Mouse (Mus musculus): ENCODE results near the gene Polr3e. TPM values are rescaled to one million over a fixed set of nuclear protein-coding genes. Genes with fewer than 3 reads are reported as not detected.

Gene Polr3e
- polyA plus RNA-seq, 1 experiment from 2014 or later, result 16.1 TPM

DNA sequence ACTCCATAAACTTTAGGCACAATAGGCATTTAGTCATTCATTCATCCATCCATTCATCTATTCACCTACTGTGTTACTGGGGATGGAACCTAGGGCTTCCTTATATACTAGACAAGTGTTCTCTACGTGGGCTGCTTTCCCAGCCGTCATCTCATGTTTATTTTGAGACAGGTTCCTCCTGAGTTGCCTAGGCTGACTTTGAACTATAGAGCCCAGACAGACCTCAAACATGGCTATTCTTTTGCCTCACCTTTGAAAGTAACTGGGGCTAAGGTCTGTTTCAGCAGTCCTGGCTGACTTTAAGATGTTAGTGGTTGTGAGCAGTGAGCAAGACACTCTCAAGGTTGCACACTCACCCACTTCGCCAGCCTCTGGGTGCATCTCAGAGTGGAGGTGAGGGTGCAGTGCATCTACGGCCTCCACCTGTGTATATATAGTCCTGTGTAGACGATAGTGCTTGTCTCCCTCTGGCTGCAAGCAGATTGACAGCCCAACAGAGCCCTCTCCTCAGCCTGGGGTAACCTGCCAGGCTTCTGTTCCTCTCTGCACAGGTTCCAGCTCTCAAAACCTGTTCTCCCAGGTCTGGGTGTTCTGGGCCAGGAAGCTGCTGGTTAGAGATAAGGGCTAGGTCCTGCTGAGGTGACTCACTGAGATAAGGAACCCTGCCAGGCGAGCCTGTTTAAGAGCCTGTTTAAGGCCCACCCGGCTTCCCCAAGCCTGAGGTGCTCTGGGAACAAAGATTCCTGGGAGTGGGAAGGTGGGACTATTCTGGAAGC, 42.6 kb upstream of the Polr3e start:
- 50% methylated on average over 7 of the region's 7 CpGs for WGBS
- no peaks in the 10 kb centered on the region for H3K9me3 ChIP-seq (ENCODE audit: control insufficient read depth, low read length)
- H3K4me2 ChIP-seq (replicated peaks; ENCODE audit: low read depth), result no peak overlapping the region
- H3K9ac ChIP-seq (ENCODE audit: low read length), result no peak overlapping the region
- H3K4me1 ChIP-seq (replicated peaks; ENCODE audit: control insufficient read depth, insufficient read depth), result 0 out of 2 replicates have a peak, but pooled peaks cover 2% of the 10 kb centered on the region
- peak overlapping the region; percentile 82 for H3K27ac ChIP-seq (replicated peaks)
- ATAC-seq (ENCODE audit: low FRiP score, low TSS enrichment) (peak; percentile 96), DNase-seq (ENCODE audit: low spot score) (peak; percentile 89)
- TF ChIP-seq CTCF (IDR thresholded peaks at IDR 0.05; ENCODE audit: low read depth) (no peak), EP300 (optimal IDR thresholded peaks at IDR 0.05) (peak; percentile 67)
- H3K27me3 ChIP-seq (ENCODE audit: control insufficient read depth, insufficient read depth, low read length), result no peaks in the 10 kb centered on the region
- H3K36me3 ChIP-seq (ENCODE audit: control insufficient read depth, insufficient read depth, low read length), result peaks cover 2% of the 10 kb centered on the region; the same call in 1 of the 2 replicates
- H3K4me3 ChIP-seq (ENCODE audit: low read depth, low read length), result no peak overlapping the region

DNA sequence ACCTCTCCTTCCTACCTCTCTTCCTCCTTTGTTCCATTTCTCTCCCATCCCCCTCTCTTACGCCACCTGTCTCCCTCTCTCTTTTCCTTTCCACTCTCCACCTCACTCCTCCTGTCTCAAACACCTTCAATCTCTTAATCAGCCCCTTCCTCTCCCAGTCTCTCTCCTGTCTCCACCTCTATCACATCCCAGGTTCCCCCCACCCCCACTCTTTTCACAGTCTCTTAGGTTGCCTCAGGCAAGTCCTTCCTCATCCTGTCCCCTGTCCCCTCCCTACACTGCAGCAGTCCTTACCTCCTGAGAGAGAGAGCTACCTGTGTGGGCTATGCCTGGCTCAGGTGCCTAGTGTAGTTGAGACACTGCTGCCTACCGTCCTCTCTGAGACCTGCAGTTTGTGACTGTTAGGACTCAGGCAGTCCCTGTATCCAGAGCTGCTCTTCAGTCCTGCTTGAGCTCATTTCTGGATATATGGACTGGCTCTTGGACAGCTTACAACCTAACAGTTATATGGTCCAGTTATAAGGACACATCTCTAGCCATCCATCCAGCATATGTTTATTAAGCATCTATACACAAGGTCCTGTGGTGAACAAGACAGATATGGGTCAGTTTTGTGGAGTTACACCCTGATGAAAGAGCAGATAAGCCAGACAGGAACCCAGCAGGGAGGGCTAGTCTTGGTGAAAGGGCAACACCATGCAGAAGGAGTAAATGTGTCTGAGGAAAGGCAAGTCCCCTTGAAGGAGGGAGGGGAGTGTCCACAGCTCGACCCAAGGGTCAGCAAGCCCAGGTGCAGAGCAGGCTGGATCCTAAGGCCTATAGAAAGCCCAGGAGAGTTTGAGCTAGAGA, 41.8 kb upstream of the Polr3e start:
- peak overlapping the region; percentile 82 for H3K27ac ChIP-seq (replicated peaks)
- peaks cover 4% of the 10 kb centered on the region; the same call in 1 of the 2 replicates for H3K36me3 ChIP-seq (ENCODE audit: control insufficient read depth, insufficient read depth, low read length)
- DNase-seq (ENCODE audit: low spot score) (peak; percentile 49), ATAC-seq (ENCODE audit: low FRiP score, low TSS enrichment) (peak; percentile 82)
- H3K4me2 ChIP-seq (replicated peaks; ENCODE audit: low read depth), result no peak overlapping the region
- 44% methylated on average over 3 of the region's 3 CpGs for WGBS
- no peak overlapping the region for H3K4me3 ChIP-seq (ENCODE audit: low read depth, low read length)
- H3K9ac ChIP-seq (ENCODE audit: low read length), result no peak overlapping the region
- no peaks in the 10 kb centered on the region for H3K27me3 ChIP-seq (ENCODE audit: control insufficient read depth, insufficient read depth, low read length)
- no peaks in the 10 kb centered on the region for H3K9me3 ChIP-seq (ENCODE audit: control insufficient read depth, low read length)
- TF ChIP-seq EP300 (optimal IDR thresholded peaks at IDR 0.05) (no peak), CTCF (IDR thresholded peaks at IDR 0.05; ENCODE audit: low read depth) (peak; percentile 43)
- H3K4me1 ChIP-seq (replicated peaks; ENCODE audit: control insufficient read depth, insufficient read depth), result 0 out of 2 replicates have a peak, but pooled peaks cover 2% of the 10 kb centered on the region

DNA sequence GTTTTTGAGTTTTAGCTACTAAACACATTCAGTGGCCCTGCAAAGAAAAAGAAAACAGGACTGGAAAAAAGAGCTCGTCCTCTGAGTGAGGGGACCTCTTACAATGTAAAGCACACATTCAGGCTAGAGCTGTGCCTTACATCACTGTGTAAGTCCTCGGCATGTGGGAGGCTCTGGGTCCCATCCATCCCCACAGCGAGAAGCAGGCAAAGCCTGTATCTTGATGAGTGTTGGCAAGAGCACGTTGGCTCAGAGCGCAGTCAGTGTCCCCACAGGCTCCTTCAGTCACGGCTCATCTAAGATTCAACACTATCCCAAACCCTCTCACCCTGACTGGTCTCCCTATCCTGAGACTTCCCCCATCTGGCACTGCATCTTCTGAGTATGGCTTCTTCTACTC, 39.3 kb upstream of the Polr3e start:
- Histone ChIP-seq H3K9me3 (ENCODE audit: control insufficient read depth, low read length) (no peaks in the 10 kb centered on the region), H3K36me3 (ENCODE audit: control insufficient read depth, insufficient read depth, low read length) (peaks cover 12% of the 10 kb centered on the region), H3K9ac (ENCODE audit: low read length) (no peak overlapping the region), H3K27me3 (ENCODE audit: control insufficient read depth, insufficient read depth, low read length) (no peaks in the 10 kb centered on the region), H3K4me2 (replicated peaks; ENCODE audit: low read depth) (no peak overlapping the region), H3K4me1 (replicated peaks; ENCODE audit: control insufficient read depth, insufficient read depth) (0 out of 2 replicates have a peak, but pooled peaks cover 2% of the 10 kb centered on the region), H3K4me3 (ENCODE audit: low read depth, low read length) (no peak overlapping the region), H3K27ac (replicated peaks) (no peak overlapping the region)
- DNase-seq (ENCODE audit: low spot score) (no peak), ATAC-seq (ENCODE audit: low FRiP score, low TSS enrichment) (no peak)
- TF ChIP-seq CTCF (IDR thresholded peaks at IDR 0.05; ENCODE audit: low read depth) (no peak), EP300 (optimal IDR thresholded peaks at IDR 0.05) (no peak)
- WGBS, result 72% methylated on average over 6 of the region's 6 CpGs

DNA sequence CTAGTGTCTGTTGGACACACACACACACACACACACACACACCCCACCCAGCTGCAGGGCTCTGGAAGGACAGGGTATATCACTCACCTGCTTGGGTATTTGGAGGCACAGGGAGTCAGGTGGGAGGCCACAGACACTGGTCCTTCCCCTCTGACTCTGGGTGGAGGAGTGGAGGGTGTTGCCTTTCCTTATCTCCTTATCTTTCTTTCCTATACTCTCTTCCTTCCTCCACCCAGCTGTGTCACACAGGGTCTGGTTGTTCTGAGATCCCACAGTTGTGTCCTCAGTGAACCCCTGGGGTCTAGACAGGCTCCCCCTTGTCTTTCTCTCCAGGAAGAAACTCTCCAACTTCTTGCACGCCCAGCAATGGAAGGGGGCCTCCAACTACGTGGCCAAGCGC, 37.6 kb upstream of the Polr3e start:
- Histone ChIP-seq H3K9ac (ENCODE audit: low read length) (no peak overlapping the region), H3K27me3 (ENCODE audit: control insufficient read depth, insufficient read depth, low read length) (no peaks in the 10 kb centered on the region), H3K27ac (replicated peaks) (no peak overlapping the region), H3K4me3 (ENCODE audit: low read depth, low read length) (no peak overlapping the region), H3K4me1 (replicated peaks; ENCODE audit: control insufficient read depth, insufficient read depth) (0 out of 2 replicates have a peak, but pooled peaks cover 2% of the 10 kb centered on the region), H3K4me2 (replicated peaks; ENCODE audit: low read depth) (no peak overlapping the region), H3K9me3 (ENCODE audit: control insufficient read depth, low read length) (no peaks in the 10 kb centered on the region), H3K36me3 (ENCODE audit: control insufficient read depth, insufficient read depth, low read length) (peaks cover 21% of the 10 kb centered on the region)
- WGBS, result 83% methylated on average over 3 of the region's 3 CpGs
- ATAC-seq (ENCODE audit: low FRiP score, low TSS enrichment) (no peak), DNase-seq (ENCODE audit: low spot score) (no peak)
- TF ChIP-seq CTCF (IDR thresholded peaks at IDR 0.05; ENCODE audit: low read depth), result no peak
- TF ChIP-seq EP300 (optimal IDR thresholded peaks at IDR 0.05), result no peak

DNA sequence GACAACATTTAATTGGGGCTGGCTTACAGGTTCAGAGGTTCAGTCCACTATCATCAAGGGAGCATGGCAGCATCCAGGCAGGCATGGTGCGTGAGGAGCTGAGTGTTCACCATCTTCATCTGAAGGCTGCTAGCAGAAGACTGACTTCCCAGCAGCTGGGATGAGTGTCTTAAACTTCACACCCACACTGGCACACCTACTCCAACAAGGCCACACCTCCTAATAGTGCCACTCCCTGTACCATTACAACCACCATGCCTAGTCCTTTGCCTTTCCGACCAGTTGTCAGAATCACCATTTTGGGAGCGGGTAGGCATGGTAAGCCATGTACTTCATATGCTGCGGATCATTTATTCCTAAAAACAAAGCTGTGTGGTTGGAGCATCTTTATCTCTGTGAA, 36.8 kb upstream of the Polr3e start:
- 0 out of 2 replicates have a peak, but pooled peaks cover 2% of the 10 kb centered on the region for H3K4me1 ChIP-seq (replicated peaks; ENCODE audit: control insufficient read depth, insufficient read depth)
- H3K9me3 ChIP-seq (ENCODE audit: control insufficient read depth, low read length), result no peaks in the 10 kb centered on the region
- WGBS, result 95% methylated on average over 4 of the region's 4 CpGs
- H3K36me3 ChIP-seq (ENCODE audit: control insufficient read depth, insufficient read depth, low read length), result peaks cover 29% of the 10 kb centered on the region
- no peaks in the 10 kb centered on the region for H3K27me3 ChIP-seq (ENCODE audit: control insufficient read depth, insufficient read depth, low read length)
- no peak overlapping the region for H3K27ac ChIP-seq (replicated peaks)
- H3K4me2 ChIP-seq (replicated peaks; ENCODE audit: low read depth), result no peak overlapping the region
- TF ChIP-seq CTCF (IDR thresholded peaks at IDR 0.05; ENCODE audit: low read depth), result no peak
- no peak for TF ChIP-seq EP300 (optimal IDR thresholded peaks at IDR 0.05)
- H3K9ac ChIP-seq (ENCODE audit: low read length), result no peak overlapping the region
- DNase-seq (ENCODE audit: low spot score) (no peak), ATAC-seq (ENCODE audit: low FRiP score, low TSS enrichment) (no peak; the same call in 1 of the 2 replicates)
- no peak overlapping the region for H3K4me3 ChIP-seq (ENCODE audit: low read depth, low read length)

All from stomach, postnatal 0 days (tissue).